ENCODE assay signal across 9 mouse cellular contexts in genomic region chr9:21225415-21225758, GRCm38 (mm10). TPM values are rescaled to one million over a fixed set of nuclear protein-coding genes. Genes with fewer than 3 reads are reported as not detected.
A peak's percentile ranks its signal among the peaks of the same experiment; 100 is the strongest.
DNase-seq lines count a peak whose midpoint lies in the region; ATAC-seq lines count a peak whose summit lies in the region.
"Had no signal": no experiment of that assay in that cellular context is flagged by ENCODE, and none has a peak within 500 bp of the region (broad histone marks: within the 10 kb centered on the region; RNA-seq: fewer than 3 reads in every experiment).

No protein-coding gene starts in this region.

- ATAC-seq in kidney, embryonic 16.5 days (ENCODE audit: low FRiP score, low TSS enrichment) = no peak
- no peak for ATAC-seq in embryonic facial prominence, embryonic 12.5 days (ENCODE audit: insufficient number of reproducible peaks, insufficient read depth, low FRiP score, low TSS enrichment)
- ATAC-seq in intestine, embryonic 14.5 days (replicated peaks; ENCODE audit: low FRiP score, low TSS enrichment, low read depth) = peak; percentile 53
- no peak for ATAC-seq in midbrain, embryonic 16.5 days

- 0 out of 2 replicates have a peak overlapping the region, but pooled peaks have one; percentile 44 for H3K27ac ChIP-seq in kidney, embryonic 16.5 days (ENCODE audit: low read length)
- H3K27ac ChIP-seq in embryonic facial prominence, embryonic 12.5 days = no peak overlapping the region
- H3K27ac ChIP-seq in intestine, embryonic 14.5 days (ENCODE audit: low read depth) = peak overlapping the region; percentile 71
- no peak overlapping the region for H3K27ac ChIP-seq in midbrain, embryonic 16.5 days (ENCODE audit: low read length)

- peaks cover 2% of the 10 kb centered on the region; the same call in 1 of the 2 replicates for H3K9me3 ChIP-seq in kidney, embryonic 16.5 days (ENCODE audit: low read length)
- 0 out of 2 replicates have a peak, but pooled peaks cover 3% of the 10 kb centered on the region for H3K9me3 ChIP-seq in embryonic facial prominence, embryonic 12.5 days
- H3K9me3 ChIP-seq in intestine, embryonic 14.5 days (ENCODE audit: control insufficient read depth, low read length) = no peaks in the 10 kb centered on the region; the same call in 1 of the 2 replicates
- H3K9me3 ChIP-seq in midbrain, embryonic 16.5 days (replicated peaks; ENCODE audit: control insufficient read depth, low read length, poor library complexity, severe bottlenecking) = no peaks in the 10 kb centered on the region

- peaks cover 16% of the 10 kb centered on the region for H3K36me3 ChIP-seq in kidney, embryonic 16.5 days (ENCODE audit: insufficient read depth, low read length)
- peaks cover 12% of the 10 kb centered on the region for H3K36me3 ChIP-seq in embryonic facial prominence, embryonic 12.5 days
- H3K36me3 ChIP-seq in intestine, embryonic 14.5 days (ENCODE audit: control insufficient read depth, insufficient read depth, low read length) = peaks cover 14% of the 10 kb centered on the region
- peaks cover 7% of the 10 kb centered on the region; the same call in 1 of the 2 replicates for H3K36me3 ChIP-seq in midbrain, embryonic 16.5 days (ENCODE audit: control insufficient read depth, insufficient read depth, low read length)

- H3K4me3 ChIP-seq in kidney, embryonic 16.5 days (ENCODE audit: low read length) = peak overlapping the region; percentile 45
- peak overlapping the region; percentile 22; the same call in 1 of the 2 replicates for H3K4me3 ChIP-seq in embryonic facial prominence, embryonic 12.5 days
- H3K4me3 ChIP-seq in intestine, embryonic 14.5 days (ENCODE audit: low read depth, low read length) = peak overlapping the region; percentile 26
- peak overlapping the region; percentile 4 for H3K4me3 ChIP-seq in midbrain, embryonic 16.5 days (ENCODE audit: low read depth, low read length)

- WGBS in kidney, embryonic 16.5 days = 2% methylated on average over 7 of the region's 7 CpGs
- WGBS in embryonic facial prominence, embryonic 12.5 days = 20% methylated on average over 7 of the region's 7 CpGs
- 8% methylated on average over 7 of the region's 7 CpGs for WGBS in intestine, embryonic 14.5 days
- whole genome bisulfite sequencing in midbrain, embryonic 16.5 days = 22% methylated on average over 7 of the region's 7 CpGs

- no peaks in the 10 kb centered on the region for H3K27me3 ChIP-seq in kidney, embryonic 16.5 days (ENCODE audit: insufficient read depth, low read length)
- no peaks in the 10 kb centered on the region for H3K27me3 ChIP-seq in embryonic facial prominence, embryonic 12.5 days
- no peaks in the 10 kb centered on the region for H3K27me3 ChIP-seq in intestine, embryonic 14.5 days (replicated peaks; ENCODE audit: control insufficient read depth, insufficient read depth, low read length)
- H3K27me3 ChIP-seq in midbrain, embryonic 16.5 days (ENCODE audit: control insufficient read depth, insufficient read depth, low read depth, low read length) = no peaks in the 10 kb centered on the region

- peak overlapping the region; percentile 59 for H3K9ac ChIP-seq in kidney, embryonic 16.5 days (replicated peaks; ENCODE audit: low read length)
- peak overlapping the region; percentile 20; the same call in 1 of the 2 replicates for H3K9ac ChIP-seq in embryonic facial prominence, embryonic 12.5 days
- peak overlapping the region; percentile 35; the same call in 1 of the 2 replicates for H3K9ac ChIP-seq in intestine, embryonic 14.5 days (ENCODE audit: low read length)
- no peak overlapping the region for H3K9ac ChIP-seq in midbrain, embryonic 16.5 days (ENCODE audit: low read depth, low read length)

- DNase-seq in kidney, adult 8-10 months = no peak
- DNase-seq in intestine, embryonic 14.5 days (ENCODE audit: low spot score) = no peak
- no peak for DNase-seq in adrenal gland, postnatal 4 days (ENCODE audit: low spot score in 2 of 2)
- DNase-seq in frontal cortex, postnatal 10 days (ENCODE audit: low spot score in 2 of 2) = no peak
- no peak for DNase-seq in thymus, postnatal 36 days
- DNase-seq: thymus, adult 2 months had no signal

- H3K4me1 ChIP-seq in kidney, embryonic 16.5 days (ENCODE audit: insufficient read depth, low read length) = peaks cover 28% of the 10 kb centered on the region
- peaks cover 17% of the 10 kb centered on the region for H3K4me1 ChIP-seq in embryonic facial prominence, embryonic 12.5 days
- peaks cover 10% of the 10 kb centered on the region; the same call in 1 of the 2 replicates for H3K4me1 ChIP-seq in intestine, embryonic 14.5 days (replicated peaks; ENCODE audit: control insufficient read depth, insufficient read depth, low read length)
- peaks cover 13% of the 10 kb centered on the region for H3K4me1 ChIP-seq in midbrain, embryonic 16.5 days (ENCODE audit: control insufficient read depth, insufficient read depth, low read length)

- peak overlapping the region; percentile 61 for H3K4me2 ChIP-seq in kidney, embryonic 16.5 days (replicated peaks; ENCODE audit: low read depth, low read length)
- peak overlapping the region; percentile 41 for H3K4me2 ChIP-seq in embryonic facial prominence, embryonic 12.5 days (replicated peaks)
- peak overlapping the region; percentile 51 for H3K4me2 ChIP-seq in intestine, embryonic 14.5 days (ENCODE audit: low read length)
- H3K4me2 ChIP-seq in midbrain, embryonic 16.5 days (ENCODE audit: low read length) = peak overlapping the region; percentile 40

RNA-seq across cellular contexts. Expression of gene Keap1, which starts 13.8 kb away (rescaled TPM):
- polyA plus RNA-seq in kidney, embryonic 16.5 days (2015; fragmentation: Nextera tagmentation; extraction: Ambion mirVana) = 67.4 and 68.1 TPM in 2 replicates
- polyA plus RNA-seq in embryonic facial prominence, embryonic 12.5 days (2016; fragmentation: Nextera tagmentation; extraction: Ambion mirVana) = 61.3 and 68.7 TPM in 2 replicates
- polyA plus RNA-seq in intestine, embryonic 14.5 days (2014; fragmentation: Nextera tagmentation; extraction: Ambion mirVana) = 41.0 and 43.0 TPM in 2 replicates
- polyA plus RNA-seq in midbrain, embryonic 16.5 days (2015; fragmentation: Nextera tagmentation; extraction: Ambion mirVana) = 68.0 and 69.9 TPM in 2 replicates
- 10 to 100 TPM; 46.6 to 50.8 TPM for total RNA-seq in adrenal gland, postnatal 4 days (2021)

RNA-seq across cellular contexts. Expression of gene S1pr5, which starts 22.9 kb away (rescaled TPM):
- 0.13 and 0.14 TPM in 2 replicates for polyA plus RNA-seq in kidney, embryonic 16.5 days (2015; fragmentation: Nextera tagmentation; extraction: Ambion mirVana)
- 0.42 and 0.64 TPM in 2 replicates for polyA plus RNA-seq in embryonic facial prominence, embryonic 12.5 days (2016; fragmentation: Nextera tagmentation; extraction: Ambion mirVana)
- 0.07 and 0.13 TPM in 2 replicates for polyA plus RNA-seq in intestine, embryonic 14.5 days (2014; fragmentation: Nextera tagmentation; extraction: Ambion mirVana)
- 3.7 and 4.3 TPM in 2 replicates for polyA plus RNA-seq in midbrain, embryonic 16.5 days (2015; fragmentation: Nextera tagmentation; extraction: Ambion mirVana)
- under 1 TPM; 0.20 to 0.28 TPM for total RNA-seq in adrenal gland, postnatal 4 days (2021)

RNA-seq across cellular contexts. Expression of gene Atg4d, which starts 39.7 kb away (rescaled TPM):
- polyA plus RNA-seq in kidney, embryonic 16.5 days (2015; fragmentation: Nextera tagmentation; extraction: Ambion mirVana) = 58.7 and 64.1 TPM in 2 replicates
- polyA plus RNA-seq in embryonic facial prominence, embryonic 12.5 days (2016; fragmentation: Nextera tagmentation; extraction: Ambion mirVana) = 33.6 and 33.9 TPM in 2 replicates
- polyA plus RNA-seq in intestine, embryonic 14.5 days (2014; fragmentation: Nextera tagmentation; extraction: Ambion mirVana) = 42.6 and 45.4 TPM in 2 replicates
- polyA plus RNA-seq in midbrain, embryonic 16.5 days (2015; fragmentation: Nextera tagmentation; extraction: Ambion mirVana) = 43.0 and 47.9 TPM in 2 replicates
- total RNA-seq in adrenal gland, postnatal 4 days (2021) = 10 to 100 TPM; 33.4 to 38.7 TPM

RNA-seq across cellular contexts. Expression of gene Pde4a, which starts 59.9 kb away (rescaled TPM):
- 14.3 and 15.3 TPM in 2 replicates for polyA plus RNA-seq in kidney, embryonic 16.5 days (2015; fragmentation: Nextera tagmentation; extraction: Ambion mirVana)
- 5.6 and 7.2 TPM in 2 replicates for polyA plus RNA-seq in embryonic facial prominence, embryonic 12.5 days (2016; fragmentation: Nextera tagmentation; extraction: Ambion mirVana)
- 6.7 and 7.0 TPM in 2 replicates for polyA plus RNA-seq in intestine, embryonic 14.5 days (2014; fragmentation: Nextera tagmentation; extraction: Ambion mirVana)
- polyA plus RNA-seq in midbrain, embryonic 16.5 days (2015; fragmentation: Nextera tagmentation; extraction: Ambion mirVana) = 44.2 and 49.3 TPM in 2 replicates
- 10 to 100 TPM in 1 of 2 experiments, 1 to 10 TPM in 1; 9.7 to 10.6 TPM for total RNA-seq in adrenal gland, postnatal 4 days (2021)

Comparison
In these comparisons a context has a peak if more than half of its experiments do, and no peak if none do; other contexts are left out.
1. H3K27ac ChIP-seq: peak in kidney, embryonic 16.5 days (single experiment) and intestine, embryonic 14.5 days (single experiment); none in embryonic facial prominence, embryonic 12.5 days (single experiment) and midbrain, embryonic 16.5 days (single experiment).
2. Peak in every context shown above with its lines, with median percentiles within 50 percentile points of each other: H3K4me2 ChIP-seq and H3K4me3 ChIP-seq.